Mouse (Mus musculus) urinary bladder, postnatal 4 days (tissue): ENCODE data around the gene Alpk3.

ENCODE experiments used
- DNase-seq, 2 experiments: peaks; one replicate each; pipeline ENCODE4 v3.0.0; 2021 to 2022; ENCODE audit warnings: low spot score in 2 of 2

The Alpk3 gene

DNA sequence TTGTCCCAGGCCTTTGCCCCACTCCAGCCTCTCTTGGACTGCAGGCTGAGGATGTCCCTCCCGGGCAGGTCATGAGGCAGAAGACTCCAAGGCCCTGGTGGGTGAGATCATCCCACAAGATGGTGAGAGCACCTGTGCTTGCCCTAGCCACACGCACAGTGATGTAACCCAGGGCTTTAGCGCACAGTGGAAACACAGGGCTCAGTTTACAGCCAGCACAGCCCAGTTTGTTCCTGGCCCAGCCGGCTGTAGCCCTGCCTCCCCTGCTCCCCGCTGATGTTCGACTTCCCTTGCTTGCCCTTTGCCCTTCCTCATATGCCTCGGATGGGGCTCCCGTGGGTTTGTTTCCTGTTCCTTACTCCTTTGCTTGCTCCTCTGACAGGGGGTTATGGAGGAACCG lies 17.1 kb downstream of the Alpk3 start:
- no peak for DNase-seq

DNA sequence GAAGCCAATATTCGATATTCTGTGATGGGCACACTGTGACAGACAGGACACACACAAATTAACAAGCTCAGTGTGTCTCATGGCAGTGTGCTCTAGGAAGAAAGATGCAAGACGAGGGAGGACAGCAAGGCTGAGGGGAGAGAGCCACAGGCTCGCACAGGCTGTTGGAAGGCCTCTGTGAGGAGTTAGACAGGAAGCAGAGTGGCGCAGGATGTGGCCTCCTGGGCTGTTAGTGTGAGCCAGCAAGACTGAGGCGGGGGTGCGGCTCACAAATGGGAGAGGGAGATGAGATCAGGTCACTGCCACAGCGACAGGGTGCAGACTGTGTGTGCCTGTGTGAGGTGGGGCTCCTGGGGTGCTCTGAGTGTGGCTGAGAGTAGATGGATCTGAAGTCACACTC lies 17.9 kb downstream of the Alpk3 start:
- no peak for DNase-seq

DNA sequence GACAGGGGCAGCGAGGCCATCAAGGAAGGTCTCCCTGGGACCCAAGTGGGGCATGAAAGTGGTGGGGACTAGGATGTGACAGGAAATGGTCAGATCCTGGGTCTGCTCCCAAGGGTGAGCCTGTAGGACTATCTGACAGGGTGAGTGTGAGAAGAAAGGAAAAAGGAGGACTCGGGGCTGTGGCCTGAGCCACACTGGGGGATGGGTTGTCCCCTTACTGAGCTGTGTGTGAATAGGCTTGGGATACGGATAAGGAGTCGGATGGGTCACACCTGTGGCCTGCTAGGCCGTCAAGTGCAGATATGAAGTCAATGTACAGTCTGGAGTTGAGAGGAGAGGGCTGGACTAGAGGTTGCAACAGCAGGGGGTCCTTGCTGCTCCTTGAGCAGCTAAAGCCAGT lies 18.3 kb downstream of the Alpk3 start:
- DNase-seq, result no peak

DNA sequence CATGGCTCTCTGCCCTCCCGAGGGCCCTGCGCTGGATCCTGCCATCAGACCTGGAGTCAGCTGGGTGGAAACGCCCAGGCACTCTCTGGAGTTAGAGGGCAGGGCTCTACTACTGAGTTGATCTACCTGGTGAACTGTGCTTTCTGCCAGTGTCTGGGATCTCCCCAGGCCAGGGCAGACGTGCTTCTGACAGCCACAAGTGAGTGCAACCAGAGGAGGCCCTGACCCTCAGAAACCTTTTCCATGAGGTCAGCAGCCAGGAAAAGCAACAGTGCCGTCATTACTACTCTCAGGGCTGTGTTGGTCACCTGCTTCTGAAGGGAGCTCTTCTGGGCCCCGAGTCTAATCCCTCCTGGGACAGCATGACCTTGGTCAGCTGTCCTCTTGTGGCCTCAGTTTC lies 19.6 kb downstream of the Alpk3 start:
- DNase-seq, result no peak

DNA sequence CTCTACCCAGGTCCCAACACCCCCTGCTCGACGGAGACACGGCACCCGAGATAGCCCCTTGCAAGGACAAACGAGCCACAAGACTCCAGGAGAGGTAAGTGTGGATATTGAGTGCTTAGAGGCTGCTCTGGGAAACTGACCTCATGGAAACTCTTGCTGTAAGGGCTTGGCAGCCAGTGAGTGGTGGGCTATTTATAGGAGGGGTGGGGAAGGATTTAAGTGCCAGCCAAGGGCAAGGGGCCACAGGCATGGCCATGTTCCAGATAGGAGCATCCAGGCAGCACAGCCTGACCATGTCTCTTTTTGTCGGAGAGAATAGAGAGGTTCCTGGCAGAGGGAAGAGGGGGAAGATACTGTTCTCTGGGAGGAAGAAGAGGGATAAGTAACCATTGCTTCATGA lies 21.3 kb downstream of the Alpk3 start:
- DNase-seq, result no peak

DNA sequence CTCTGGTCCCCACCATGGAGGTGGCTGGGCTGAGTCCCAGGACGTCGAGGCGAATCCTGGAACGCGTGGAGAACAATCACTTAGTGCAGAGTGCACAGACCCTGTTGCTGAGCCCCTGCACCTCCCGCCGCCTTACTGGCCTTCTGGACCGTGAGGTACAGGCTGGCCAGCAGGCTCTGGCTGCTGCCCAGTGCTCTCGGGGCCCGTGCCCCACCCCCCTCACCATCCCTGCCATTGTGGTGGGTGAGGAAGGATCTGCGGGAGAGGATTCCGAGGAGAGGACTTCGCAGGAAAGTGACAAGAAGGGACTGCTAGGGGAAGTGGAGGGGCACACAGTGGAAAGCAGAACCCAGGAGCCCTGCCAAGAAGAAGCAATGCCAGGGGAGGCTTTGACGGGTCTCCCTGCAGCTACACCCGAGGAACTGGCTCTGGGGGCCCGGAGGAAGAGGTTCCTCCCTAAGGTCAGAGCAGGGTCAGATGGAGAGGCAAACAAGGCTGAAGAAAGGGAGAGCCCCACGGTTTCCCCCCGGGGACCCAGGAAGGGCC lies 36.1 kb downstream of the Alpk3 start:
- DNase-seq, result no peak

DNA sequence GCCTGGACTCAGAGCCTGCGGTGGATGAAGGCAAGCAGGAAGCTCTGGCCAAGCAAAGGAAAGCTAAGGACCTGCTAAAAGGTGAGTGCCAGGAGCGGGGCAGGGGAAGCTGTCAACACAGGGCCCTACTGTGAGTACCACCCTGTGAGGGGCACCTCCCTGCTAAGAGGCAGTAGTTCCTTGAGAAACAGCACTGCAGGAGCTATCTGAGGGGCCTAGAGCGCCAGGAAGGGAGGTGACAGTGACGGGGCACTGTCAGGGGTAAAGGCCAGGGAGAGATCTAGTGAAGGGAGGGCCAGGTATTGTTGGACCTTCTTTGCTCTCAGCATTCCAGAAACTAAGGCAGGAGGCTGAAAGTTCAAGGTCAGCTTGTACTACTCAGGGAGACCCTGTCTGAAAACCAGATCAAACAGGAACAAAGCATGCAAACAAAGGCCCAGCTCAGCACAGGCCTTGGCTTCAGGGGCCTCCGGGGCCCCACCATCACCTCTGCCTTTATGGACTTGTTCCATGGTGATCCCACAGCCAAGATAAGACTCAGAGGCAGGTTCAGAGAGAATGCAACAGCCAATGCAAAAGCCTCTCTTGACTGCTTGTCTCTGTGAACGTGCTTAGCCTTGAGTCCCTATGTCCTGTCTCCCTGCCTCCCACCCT lies 36.8 kb downstream of the Alpk3 start:
- DNase-seq, result no peak

DNA sequence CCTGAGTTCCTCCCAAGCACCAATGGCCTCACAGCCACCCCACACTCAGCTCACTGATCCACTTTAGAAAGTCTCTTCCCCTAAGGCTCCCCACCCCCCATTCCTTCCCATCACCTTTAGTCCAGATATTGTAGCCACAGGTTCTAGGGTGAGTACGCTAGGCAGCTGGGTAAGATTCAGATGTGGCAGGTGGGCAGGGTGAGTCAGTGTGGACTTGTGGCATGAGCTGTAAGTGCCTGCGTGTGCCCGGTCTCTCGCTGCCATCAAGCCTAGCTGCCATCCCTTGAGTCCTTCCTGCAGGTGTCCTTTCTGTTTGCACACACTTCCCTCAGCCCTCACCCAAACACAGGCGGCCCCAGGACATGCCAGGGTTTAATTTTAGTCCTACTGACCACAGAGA lies 42.9 kb downstream of the Alpk3 start:
- no peak for DNase-seq

DNA sequence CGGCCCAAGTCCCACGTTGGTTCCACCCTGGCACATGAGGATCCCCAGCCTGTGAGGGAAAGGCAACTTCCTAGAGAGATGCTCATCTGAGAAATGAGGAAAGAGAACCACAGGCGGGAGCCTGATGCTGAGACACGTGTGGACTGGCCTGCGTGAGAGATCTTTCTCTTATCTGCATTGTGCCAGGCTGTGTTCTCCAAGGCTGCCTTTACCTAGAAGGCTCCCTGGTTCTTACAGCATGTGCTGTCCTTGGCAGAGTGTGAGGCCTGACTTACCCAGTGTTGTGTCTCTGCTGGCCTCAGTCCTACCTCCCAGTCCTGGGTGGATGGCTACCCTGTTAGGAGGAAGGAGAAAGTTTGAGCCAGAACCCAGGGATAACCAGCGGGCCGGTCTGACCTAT lies 45.5 kb downstream of the Alpk3 start:
- no peak for DNase-seq

DNA sequence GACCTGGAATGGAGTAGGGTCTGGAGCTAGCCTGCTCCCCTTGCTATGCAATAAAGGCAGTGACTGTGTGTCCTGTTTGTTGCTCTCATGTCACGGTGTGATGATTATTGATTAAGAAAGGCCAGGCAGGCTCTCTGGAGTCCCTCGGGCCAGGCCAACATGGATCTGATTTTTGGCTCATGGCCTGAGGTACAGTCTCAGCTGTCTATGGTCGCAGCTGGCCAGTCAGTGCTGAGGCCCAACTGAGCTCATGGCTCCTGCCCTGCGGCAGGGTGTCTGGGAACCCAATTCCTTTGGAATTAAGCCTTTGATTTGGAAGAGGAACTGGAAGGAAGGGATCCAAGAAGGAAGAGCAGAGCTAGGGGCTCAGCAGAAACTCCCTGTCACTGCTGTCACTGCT lies 48.1 kb downstream of the Alpk3 start:
- DNase-seq, result no peak

DNA sequence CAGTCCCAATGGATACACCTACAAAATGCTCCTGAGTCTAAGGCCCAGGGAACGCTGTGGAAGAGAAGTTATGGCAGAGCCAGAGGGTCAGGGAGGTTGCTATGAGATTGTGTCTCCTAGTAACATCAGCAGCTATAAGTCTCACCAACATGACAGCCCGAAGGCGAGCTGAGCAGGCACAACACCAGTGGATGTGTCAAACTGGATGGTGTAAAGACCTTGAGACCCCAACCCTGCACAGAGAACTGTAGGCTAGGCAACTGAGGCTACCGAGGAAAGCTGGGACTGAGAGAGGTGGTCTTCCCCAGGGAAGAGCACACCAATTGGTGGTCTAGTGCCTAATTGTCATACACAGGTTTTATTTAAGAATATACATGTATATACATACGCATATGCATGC lies 50.8 kb downstream of the Alpk3 start:
- no peak for DNase-seq

DNA sequence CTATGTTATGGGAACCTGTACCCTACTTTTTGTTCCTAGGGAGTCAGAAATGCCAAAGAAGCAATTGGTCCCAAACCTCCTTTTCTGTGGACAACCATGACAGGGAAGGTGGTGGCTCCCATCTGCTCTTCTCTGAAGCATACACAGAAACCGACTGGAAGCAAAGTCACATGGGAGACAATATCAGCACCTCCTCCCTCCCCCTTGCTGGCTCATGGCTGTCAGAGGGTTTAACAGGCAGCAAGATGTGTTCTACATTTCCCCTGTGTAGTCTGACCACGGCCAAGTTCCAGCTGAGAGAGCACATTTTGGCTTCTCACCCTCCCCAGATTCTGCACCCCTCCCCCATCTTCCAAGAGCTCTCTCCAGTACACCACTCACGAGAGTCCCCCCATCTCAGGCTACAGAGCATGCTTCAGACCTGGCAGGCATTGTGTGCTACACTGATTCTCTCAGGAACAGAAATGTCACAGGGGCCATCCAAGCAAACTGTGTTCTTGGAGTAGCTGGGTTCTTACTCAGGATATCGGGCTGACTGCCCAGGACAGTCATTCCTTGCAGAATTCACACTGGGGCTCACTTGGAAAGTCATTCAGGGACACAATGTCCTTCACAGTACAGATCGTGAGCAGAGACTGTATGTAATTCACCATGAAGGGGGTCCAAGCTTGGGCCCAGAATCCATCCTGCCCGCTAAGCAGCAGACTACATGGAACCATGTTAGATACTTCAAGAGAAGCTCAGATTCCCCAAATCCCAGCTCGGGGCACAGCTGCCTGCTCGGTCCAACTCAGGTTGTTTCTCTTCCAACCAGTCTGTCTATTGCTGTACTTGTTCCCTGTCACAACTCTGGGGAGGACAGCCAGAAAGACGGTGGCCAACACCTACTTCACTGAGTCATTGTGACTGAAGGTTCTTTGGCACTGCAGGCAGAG lies 52.6 kb downstream of the Alpk3 start:
- peak in 1 of 2 experiments; percentile 70 for DNase-seq

DNA sequence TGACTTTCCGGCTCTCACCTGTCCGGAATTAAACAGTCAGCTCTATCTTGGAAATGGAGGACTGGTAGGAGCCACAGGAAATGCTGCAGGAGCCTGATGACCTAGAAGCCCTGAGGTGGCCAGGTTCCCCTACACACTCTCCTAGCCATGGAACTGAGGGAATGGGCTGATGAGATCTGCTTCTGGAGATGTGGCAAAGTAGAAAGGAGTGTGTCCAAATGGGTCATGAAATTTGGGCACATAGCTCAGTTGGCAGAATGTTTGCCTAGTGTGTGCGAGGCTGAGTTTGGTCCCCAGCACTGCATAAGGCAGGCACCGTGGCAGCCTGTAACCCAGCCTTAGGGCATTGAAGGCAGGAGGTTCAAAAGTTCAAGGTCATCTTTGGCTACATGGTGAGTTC lies 53.4 kb downstream of the Alpk3 start:
- DNase-seq, result no peak

DNA sequence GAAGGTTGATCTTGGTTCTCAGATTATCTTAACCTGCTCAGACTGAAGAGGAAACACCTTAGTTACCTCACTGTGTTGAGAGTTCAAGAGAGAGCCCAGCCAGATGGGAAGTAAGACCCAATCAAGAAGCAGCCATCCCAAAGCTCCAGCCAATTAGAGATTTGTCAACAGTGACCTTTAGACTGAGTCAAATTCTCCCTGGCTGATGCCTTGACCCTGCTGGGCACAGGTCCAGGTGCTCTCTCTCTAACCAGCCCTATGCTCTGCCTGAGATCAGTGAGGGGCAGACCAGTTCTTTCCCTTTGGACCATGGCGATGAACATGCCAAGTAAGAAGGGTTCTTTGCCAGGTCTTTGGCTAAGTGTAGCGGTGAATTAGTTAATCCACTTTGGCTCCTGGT lies 54.3 kb downstream of the Alpk3 start:
- no peak for DNase-seq

DNA sequence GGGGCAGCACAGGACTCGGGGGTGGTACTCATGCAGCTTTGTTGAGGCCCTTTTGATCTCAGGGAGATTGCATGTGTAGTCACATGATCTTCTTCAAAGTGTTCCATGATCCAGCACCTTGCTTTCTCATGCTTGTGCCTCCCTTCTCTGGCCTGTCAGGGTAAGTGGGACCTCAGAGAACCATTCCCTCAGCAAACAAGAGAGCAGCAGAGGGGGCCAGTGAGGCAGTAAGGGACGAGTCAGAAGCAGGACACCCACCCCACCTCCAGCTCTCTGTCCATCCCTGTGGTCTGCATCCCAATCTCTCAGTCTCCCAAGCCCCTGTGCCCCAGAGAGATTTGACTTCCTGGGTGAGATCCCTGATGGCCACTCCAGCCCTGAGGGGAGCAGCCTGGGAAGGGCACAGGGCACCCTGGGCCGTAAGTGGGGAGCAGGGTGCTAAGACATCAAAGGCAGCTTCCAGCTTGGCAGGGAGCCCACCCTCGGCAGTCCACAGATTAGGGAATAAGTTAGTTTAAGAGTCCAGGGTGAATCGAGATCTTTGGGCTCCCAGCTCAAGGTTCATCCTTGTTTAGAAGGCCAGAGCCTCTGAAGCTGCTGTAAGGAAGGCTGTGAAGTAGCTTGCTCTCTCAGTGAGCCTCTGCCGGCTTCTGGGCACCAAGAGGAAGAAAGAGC lies 55.4 kb downstream of the Alpk3 start:
- no peak for DNase-seq

DNA sequence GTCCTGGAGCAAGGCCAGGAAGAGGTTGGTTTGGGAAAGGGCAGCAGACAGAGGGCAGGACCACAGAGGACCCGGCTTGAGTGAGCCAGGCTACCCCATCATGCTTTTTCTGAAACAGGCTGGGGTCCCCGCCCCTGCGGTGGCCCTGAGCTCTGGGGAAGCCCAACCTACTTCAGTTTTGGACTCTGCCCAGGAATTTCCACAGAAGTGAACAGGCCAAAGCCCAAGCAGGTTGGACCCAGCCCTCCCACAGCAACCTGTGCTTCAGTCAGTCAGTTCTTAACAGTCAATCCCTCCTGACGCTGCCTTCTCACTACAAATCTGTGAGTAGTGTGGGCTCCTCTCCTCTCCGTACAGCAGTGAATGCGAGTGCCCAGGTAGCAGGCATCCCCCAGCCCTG lies 57.2 kb downstream of the Alpk3 start, which contains the start of gene Slc28a1:
Slc28a1 (plus strand) TSS at position 245 of the 400 bp plus-strand sequence.
- DNase-seq, result no peak

DNA sequence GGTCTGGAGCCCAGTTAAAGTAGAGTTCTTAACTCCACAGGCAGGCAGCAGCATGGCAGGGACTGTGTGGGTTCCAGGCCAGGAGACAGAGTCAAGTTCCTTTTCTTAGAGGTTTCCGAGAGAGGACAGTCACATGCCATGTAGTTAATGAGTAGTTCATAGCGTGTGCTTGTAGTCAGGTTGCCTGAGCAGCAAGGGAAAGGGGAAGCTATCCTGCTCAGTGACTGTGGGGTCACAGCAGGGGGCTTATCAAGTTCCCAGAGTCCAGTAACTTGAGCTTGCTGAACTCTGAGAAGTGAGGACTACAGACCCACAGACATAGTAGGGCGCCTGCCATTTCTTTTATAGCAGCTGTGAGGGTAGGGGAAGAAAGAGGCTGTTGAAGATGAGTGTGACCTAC lies 63.7 kb downstream of the Alpk3 start:
- DNase-seq, result no peak

DNA sequence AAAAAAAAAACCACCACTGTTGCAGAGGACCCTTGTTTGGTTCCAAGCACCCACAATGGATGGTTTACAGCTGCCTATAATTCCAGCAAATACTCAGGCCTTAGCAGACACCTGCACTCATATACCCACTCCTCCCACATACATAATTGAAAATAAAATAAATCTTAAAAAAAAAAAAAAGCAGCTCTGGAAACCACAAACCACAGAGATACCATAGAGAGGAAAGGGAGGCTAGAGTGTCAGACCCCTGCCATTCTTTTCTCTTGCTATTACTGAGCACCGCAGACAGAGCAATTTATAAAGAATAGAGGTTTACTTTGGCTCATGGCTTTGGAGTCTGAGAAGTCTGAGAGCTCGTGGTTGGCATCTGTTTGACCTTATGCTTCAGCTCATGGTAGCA lies 65.4 kb downstream of the Alpk3 start:
- no peak for DNase-seq

DNA sequence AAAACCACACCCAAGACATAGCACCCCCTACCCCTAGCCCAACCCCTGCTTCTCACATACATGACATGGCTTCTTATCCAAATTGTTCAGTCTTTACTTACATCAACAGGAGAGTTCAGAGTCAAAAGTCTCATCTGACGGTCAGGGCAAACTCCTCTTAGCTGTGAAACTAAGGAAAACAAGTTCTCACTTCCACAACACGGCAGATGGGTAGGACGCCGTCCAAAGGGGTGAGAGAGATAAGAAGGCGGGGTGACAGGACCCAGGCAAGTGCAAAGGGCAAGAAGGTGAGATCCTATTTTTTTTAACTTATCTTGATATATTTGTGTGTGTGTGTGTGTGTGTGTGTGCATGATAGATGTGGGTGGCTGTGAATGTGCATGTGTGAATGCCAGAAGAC lies 66.2 kb downstream of the Alpk3 start:
- DNase-seq, result no peak

DNA sequence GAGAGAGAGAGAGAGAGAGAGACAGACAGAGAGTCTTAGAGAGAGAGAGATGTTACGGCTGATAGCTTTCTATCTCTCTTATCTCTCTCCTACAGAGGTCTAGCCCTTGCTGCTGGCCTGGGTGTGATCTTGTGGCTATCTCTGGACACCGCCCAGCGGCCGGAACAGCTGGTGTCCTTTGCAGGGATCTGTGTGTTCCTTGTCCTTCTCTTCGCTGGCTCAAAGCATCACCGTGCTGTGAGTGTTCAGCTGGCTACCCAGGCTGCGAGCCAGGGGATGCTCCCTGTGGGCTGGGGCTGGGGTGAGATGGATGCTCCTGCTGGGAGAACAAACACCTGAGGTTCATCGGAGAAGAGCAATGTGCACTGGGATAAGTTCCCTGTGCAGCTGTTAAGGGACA lies 67.4 kb downstream of the Alpk3 start:
- DNase-seq, result peak in 1 of 2 experiments; percentile 39

DNA sequence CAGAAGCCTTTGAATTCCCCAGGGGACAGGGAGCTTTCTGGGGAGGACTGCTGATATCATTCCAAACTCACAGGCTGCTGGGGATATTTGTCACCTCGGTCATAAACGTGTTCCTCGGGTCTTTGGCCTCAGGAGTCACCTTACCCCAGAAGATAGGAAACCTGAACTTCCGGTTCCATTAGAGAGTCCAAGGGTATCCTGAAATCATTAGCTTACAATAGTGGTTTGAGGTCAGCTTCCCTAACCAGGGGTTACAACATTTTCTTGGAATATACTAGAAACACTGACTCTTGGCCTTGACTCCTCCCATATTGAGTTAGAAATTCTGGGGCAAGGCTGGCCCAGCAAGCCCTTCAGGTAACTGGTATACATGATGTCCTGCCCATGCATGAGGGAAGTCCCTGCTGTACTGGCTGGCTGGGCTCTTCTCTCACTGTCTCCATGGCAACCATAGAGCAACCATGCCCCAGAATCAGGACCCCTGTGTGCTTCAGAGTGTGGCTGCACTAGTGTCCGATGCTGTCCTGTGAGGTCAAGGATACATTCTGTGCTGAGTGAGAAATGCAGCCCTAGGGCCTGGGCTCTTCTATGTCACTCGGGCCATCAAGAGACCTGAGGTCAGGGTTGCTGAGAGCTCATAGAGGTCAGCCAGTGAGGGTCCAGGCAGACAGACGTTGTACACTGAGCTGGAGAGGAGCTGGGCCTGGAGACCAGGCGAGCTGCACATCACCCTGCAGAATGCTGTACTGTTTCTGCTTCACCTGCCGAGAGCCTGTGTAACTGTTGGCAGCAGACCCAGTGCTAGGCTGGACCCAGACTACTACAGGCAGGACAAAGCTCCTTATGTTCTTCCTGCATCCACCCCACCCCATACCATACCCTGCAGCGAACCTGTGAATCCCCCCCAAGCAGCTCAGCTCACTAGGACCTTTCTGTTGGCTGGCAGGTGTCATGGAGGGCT lies 68.1 kb downstream of the Alpk3 start:
- no peak for DNase-seq
